Mouse (Mus musculus): Measurements from ENCODE around the gene Bbs9. TPM values are rescaled to one million over a fixed set of nuclear protein-coding genes. Genes with fewer than 3 reads are reported as not detected.

Bbs9 gene
- total and polyA plus RNA-seq, 2 experiments from 2014 or later = 17.8 to 35.4 TPM

DNA sequence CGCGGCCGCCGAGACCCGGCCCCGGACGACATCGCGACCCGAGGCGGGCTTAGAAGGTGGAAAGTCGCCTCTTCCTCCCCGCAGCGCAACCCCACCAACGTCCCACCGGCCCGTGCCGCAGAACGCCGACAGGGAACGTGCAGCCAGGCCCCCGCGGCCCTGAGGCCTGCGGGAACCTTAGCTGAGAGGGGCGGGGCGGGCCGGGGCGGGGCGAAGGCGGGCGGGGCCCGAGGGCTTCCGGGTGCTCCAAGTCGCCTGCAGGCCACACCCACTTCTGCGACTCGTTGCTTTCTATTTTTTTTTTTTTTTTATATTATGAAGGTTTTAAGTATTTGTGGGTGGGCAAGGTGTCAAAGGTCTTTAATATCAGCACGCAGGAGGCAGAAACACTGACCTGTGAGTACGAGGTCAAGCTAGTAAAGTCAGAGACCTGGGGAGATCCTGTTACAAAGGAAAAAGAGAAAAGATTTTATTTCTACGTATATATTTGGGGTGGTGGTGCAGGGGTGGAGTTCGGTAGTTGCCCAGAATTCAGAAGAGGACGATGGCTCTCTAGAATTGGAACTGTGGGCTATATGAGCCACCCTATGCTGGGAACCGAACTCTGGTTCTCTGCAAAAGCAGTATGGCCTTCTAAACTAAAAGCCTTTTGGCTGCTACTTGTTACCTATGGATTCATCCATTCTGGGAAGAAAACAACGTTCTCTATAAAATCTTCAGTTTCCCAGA lies 7.2 kb upstream of the Bbs9 start:
- Histone ChIP-seq H3K4me1 (ENCODE audit: insufficient read depth) (no peaks in the 10 kb centered on the region), H3K27ac (ENCODE audit: low read depth, low read length) (peak overlapping the region; percentile 91), H3K9me3 (ENCODE audit: low read length) (no peaks in the 10 kb centered on the region), H3K4me3 (ENCODE audit: low read depth, low read length) (peak overlapping the region; percentile 74), H3K9ac (peak overlapping the region; percentile 97), H3K27me3 (ENCODE audit: insufficient read depth, low read length) (no peaks in the 10 kb centered on the region), H3K4me2 (ENCODE audit: low read depth) (peak overlapping the region; percentile 69), H3K36me3 (ENCODE audit: insufficient read depth) (0 out of 2 replicates have a peak, but pooled peaks cover 3% of the 10 kb centered on the region)
- ATAC-seq = peak; percentile 91
- WGBS = 5% methylated on average over 37 of the region's 43 CpGs
- no peak for TF ChIP-seq CTCF (IDR thresholded peaks at IDR 0.05; ENCODE audit: low read depth)
- DNase-seq = peak; percentile 85

DNA sequence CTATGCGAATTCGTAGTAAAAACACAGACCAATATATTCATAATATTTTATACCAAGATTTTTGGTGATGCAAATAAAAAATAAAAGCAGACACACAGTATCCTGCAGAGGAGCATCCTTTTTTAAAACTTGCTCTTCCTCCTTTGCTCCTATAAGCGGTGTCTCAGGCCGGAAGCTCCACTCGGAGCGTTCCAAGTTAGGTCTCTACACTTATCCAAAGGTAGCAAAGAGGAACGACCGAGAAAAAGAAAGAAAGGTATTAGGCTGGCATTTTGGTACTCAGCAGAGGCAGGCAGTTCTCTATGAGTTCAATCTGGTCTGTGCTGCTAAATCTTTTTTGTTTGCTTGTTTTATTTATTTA lies 6.6 kb upstream of the Bbs9 start:
- DNase-seq (no peak), ATAC-seq (no peak)
- Histone ChIP-seq H3K27me3 (ENCODE audit: insufficient read depth, low read length) (no peaks in the 10 kb centered on the region), H3K9ac (no peak overlapping the region), H3K4me1 (ENCODE audit: insufficient read depth) (no peaks in the 10 kb centered on the region), H3K4me3 (ENCODE audit: low read depth, low read length) (no peak overlapping the region), H3K36me3 (ENCODE audit: insufficient read depth) (0 out of 2 replicates have a peak, but pooled peaks cover 3% of the 10 kb centered on the region), H3K9me3 (ENCODE audit: low read length) (no peaks in the 10 kb centered on the region), H3K4me2 (ENCODE audit: low read depth) (peak overlapping the region; percentile 69; the same call in 1 of the 2 replicates), H3K27ac (ENCODE audit: low read depth, low read length) (no peak overlapping the region)
- TF ChIP-seq CTCF (IDR thresholded peaks at IDR 0.05; ENCODE audit: low read depth) = no peak
- WGBS = 76% methylated on average over 8 of the region's 8 CpGs

DNA sequence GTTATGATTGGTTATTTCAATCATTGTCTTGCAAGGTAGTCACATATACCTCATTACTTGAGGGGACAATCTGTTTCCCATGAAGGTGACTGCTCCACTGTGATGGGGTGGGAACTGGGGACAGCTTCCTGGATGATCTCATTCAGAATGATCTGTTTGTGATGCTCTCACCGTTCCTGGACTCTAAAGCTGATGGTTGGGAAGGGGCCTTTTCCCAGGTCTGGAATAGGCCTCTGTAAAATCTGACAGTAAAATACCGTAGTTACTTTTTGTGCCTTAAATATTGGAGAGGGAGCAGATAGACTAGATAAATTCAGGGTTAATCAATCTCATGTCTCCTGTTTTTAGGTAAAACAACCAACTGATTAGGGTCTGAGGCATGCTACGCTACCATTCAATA lies 5.9 kb upstream of the Bbs9 start, which contains the start of gene Rp9:
Gene Rp9, minus strand, starts transcription at position 101 of the 400 bp plus-strand sequence.
- 0 out of 2 replicates have a peak, but pooled peaks cover 3% of the 10 kb centered on the region for H3K36me3 ChIP-seq (ENCODE audit: insufficient read depth)
- H3K4me2 ChIP-seq (ENCODE audit: low read depth) = peak within 1 kb of the TSS; percentile 69
- peak within 1 kb of the TSS; percentile 74 for H3K4me3 ChIP-seq (ENCODE audit: low read depth, low read length)
- WGBS = 89% methylated on average over 3 of the region's 3 CpGs
- DNase-seq = no peak
- no peaks in the 10 kb centered on the region for H3K4me1 ChIP-seq (ENCODE audit: insufficient read depth)
- no peaks in the 10 kb centered on the region for H3K9me3 ChIP-seq (ENCODE audit: low read length)
- TF ChIP-seq CTCF (IDR thresholded peaks at IDR 0.05; ENCODE audit: low read depth) = no peak
- H3K27me3 ChIP-seq (ENCODE audit: insufficient read depth, low read length) = no peaks in the 10 kb centered on the region
- ATAC-seq = no peak
- 0 out of 2 replicates have a peak within 1 kb of the TSS, but pooled peaks have one; percentile 91 for H3K27ac ChIP-seq (ENCODE audit: low read depth, low read length)
- no peak within 1 kb of the TSS; the same call in 1 of the 2 replicates for H3K9ac ChIP-seq

DNA sequence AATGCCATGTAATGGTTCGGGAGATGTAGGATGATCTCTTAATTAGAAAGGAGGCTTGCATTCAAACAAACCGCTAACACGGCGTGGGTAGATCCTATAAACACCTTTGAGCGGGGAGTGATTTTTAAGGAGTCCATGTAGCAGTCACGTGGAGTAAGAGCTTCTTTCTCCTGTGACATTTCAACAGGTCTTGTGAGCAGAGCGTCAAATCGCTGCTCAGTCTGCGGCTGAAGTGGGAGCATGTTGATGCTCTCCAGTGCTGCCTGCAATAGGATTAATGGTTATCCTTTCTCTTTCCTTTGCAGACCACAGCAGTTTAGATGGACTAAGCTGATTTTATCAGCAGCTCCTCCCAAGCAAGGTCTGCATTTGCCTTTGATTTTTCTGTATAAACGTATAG lies 750 bp downstream of the Bbs9 start:
- Histone ChIP-seq H3K4me2 (ENCODE audit: low read depth) (peak overlapping the region; percentile 87), H3K4me3 (ENCODE audit: low read depth, low read length) (peak overlapping the region; percentile 61), H3K4me1 (ENCODE audit: insufficient read depth) (no peaks in the 10 kb centered on the region), H3K9ac (peak overlapping the region; percentile 44), H3K27ac (ENCODE audit: low read depth, low read length) (peak overlapping the region; percentile 73; the same call in 1 of the 2 replicates), H3K27me3 (ENCODE audit: insufficient read depth, low read length) (no peaks in the 10 kb centered on the region), H3K9me3 (ENCODE audit: low read length) (no peaks in the 10 kb centered on the region), H3K36me3 (ENCODE audit: insufficient read depth) (no peaks in the 10 kb centered on the region)
- DNase-seq = peak; percentile 44
- no peak for ATAC-seq
- no peak for TF ChIP-seq CTCF (IDR thresholded peaks at IDR 0.05; ENCODE audit: low read depth)
- WGBS = 8% methylated on average over 10 of the region's 10 CpGs

GRCm38 (mm10) chr9:22478946-22479345 lies 3.4 kb downstream of the Bbs9 start:
- Histone ChIP-seq H3K9me3 (ENCODE audit: low read length) (no peaks in the 10 kb centered on the region), H3K9ac (no peak overlapping the region), H3K27ac (ENCODE audit: low read depth, low read length) (no peak overlapping the region), H3K4me2 (ENCODE audit: low read depth) (no peak overlapping the region), H3K27me3 (ENCODE audit: insufficient read depth, low read length) (no peaks in the 10 kb centered on the region), H3K4me3 (ENCODE audit: low read depth, low read length) (no peak overlapping the region), H3K4me1 (ENCODE audit: insufficient read depth) (no peaks in the 10 kb centered on the region), H3K36me3 (ENCODE audit: insufficient read depth) (no peaks in the 10 kb centered on the region)
- TF ChIP-seq CTCF (IDR thresholded peaks at IDR 0.05; ENCODE audit: low read depth) = no peak
- ATAC-seq (no peak), DNase-seq (no peak)
- whole genome bisulfite sequencing = 90% methylated on average over 8 of the region's 8 CpGs

- ATAC-seq (no peak), DNase-seq (no peak)
- no peak for TF ChIP-seq CTCF (IDR thresholded peaks at IDR 0.05; ENCODE audit: low read depth)
- H3K9me3 ChIP-seq (ENCODE audit: low read length) = no peaks in the 10 kb centered on the region
- no peak overlapping the region for H3K4me2 ChIP-seq (ENCODE audit: low read depth)
- WGBS = 96% methylated on average over 8 of the region's 8 CpGs
- H3K4me1 ChIP-seq (ENCODE audit: insufficient read depth) = no peaks in the 10 kb centered on the region
- no peaks in the 10 kb centered on the region for H3K36me3 ChIP-seq (ENCODE audit: insufficient read depth)
- no peak overlapping the region for H3K4me3 ChIP-seq (ENCODE audit: low read depth, low read length)
- no peaks in the 10 kb centered on the region for H3K27me3 ChIP-seq (ENCODE audit: insufficient read depth, low read length)
- no peak overlapping the region for H3K9ac ChIP-seq
- H3K27ac ChIP-seq (ENCODE audit: low read depth, low read length) = no peak overlapping the region
Measured at GRCm38 (mm10) chr9:22483866-22484561, 8.5 kb downstream of the Bbs9 start.

All from forebrain, postnatal 0 days (tissue).